Mouse (Mus musculus): ENCODE measurements around the gene Gpr68. TPM values are rescaled to one million over a fixed set of nuclear protein-coding genes. Genes with fewer than 3 reads are reported as not detected.
A peak's percentile ranks its signal among the peaks of the same experiment; 100 is the strongest.

Gene Gpr68
- polyA plus RNA-seq, 1 experiment, result 11.0 TPM

- TF ChIP-seq CTCF (IDR thresholded peaks at IDR 0.05; ENCODE audit: extremely low read depth, insufficient read depth, low read length), result peak; percentile 27; the same call in 1 of the 2 replicates
- no peak for TF ChIP-seq POLR2A (IDR thresholded peaks at IDR 0.05; ENCODE audit: extremely low read depth, insufficient read depth, low read length)
Measured at GRCm38 (mm10) chr12:100845829-100846228, 62.2 kb downstream of the Gpr68 start.

GRCm38 (mm10) chr12:100844546-100844945 is 63.5 kb downstream of the Gpr68 start:
- no peaks in the 10 kb centered on the region for H3K4me1 ChIP-seq (ENCODE audit: control insufficient read depth, insufficient read depth, low read length)
- TF ChIP-seq POLR2A (IDR thresholded peaks at IDR 0.05; ENCODE audit: extremely low read depth, insufficient read depth, low read length), result no peak
- TF ChIP-seq CTCF (IDR thresholded peaks at IDR 0.05; ENCODE audit: extremely low read depth, insufficient read depth, low read length), result no peak
- no peak overlapping the region for H3K4me3 ChIP-seq (ENCODE audit: insufficient read depth, low read length)
- no peak overlapping the region for H3K27ac ChIP-seq (ENCODE audit: insufficient read depth, low read length)

More at GRCm38 (mm10) chr12:100845829-100846228, 62.2 kb downstream of the Gpr68 start:
- H3K4me3 ChIP-seq (ENCODE audit: insufficient read depth, low read length), result no peak overlapping the region
- H3K27ac ChIP-seq (ENCODE audit: insufficient read depth, low read length), result no peak overlapping the region
- H3K4me1 ChIP-seq (ENCODE audit: control insufficient read depth, insufficient read depth, low read length), result no peaks in the 10 kb centered on the region

GRCm38 (mm10) chr12:100843171-100843570 is 64.8 kb downstream of the Gpr68 start:
- Histone ChIP-seq H3K4me1 (ENCODE audit: control insufficient read depth, insufficient read depth, low read length) (no peaks in the 10 kb centered on the region), H3K4me3 (ENCODE audit: insufficient read depth, low read length) (no peak overlapping the region), H3K27ac (ENCODE audit: insufficient read depth, low read length) (no peak overlapping the region)
- TF ChIP-seq POLR2A (IDR thresholded peaks at IDR 0.05; ENCODE audit: extremely low read depth, insufficient read depth, low read length), result no peak
- TF ChIP-seq CTCF (IDR thresholded peaks at IDR 0.05; ENCODE audit: extremely low read depth, insufficient read depth, low read length), result no peak

- H3K27ac ChIP-seq (ENCODE audit: insufficient read depth, low read length), result no peak overlapping the region
- TF ChIP-seq POLR2A (IDR thresholded peaks at IDR 0.05; ENCODE audit: extremely low read depth, insufficient read depth, low read length), result no peak
- TF ChIP-seq CTCF (IDR thresholded peaks at IDR 0.05; ENCODE audit: extremely low read depth, insufficient read depth, low read length), result peak; percentile 96
- H3K4me3 ChIP-seq (ENCODE audit: insufficient read depth, low read length), result no peak overlapping the region
- no peaks in the 10 kb centered on the region for H3K4me1 ChIP-seq (ENCODE audit: control insufficient read depth, insufficient read depth, low read length)
Measured at GRCm38 (mm10) chr12:100841211-100841792, 66.7 kb downstream of the Gpr68 start.

GRCm38 (mm10) chr12:100839926-100840325 is 68.1 kb downstream of the Gpr68 start:
- Histone ChIP-seq H3K27ac (ENCODE audit: insufficient read depth, low read length) (no peak overlapping the region), H3K4me1 (ENCODE audit: control insufficient read depth, insufficient read depth, low read length) (no peaks in the 10 kb centered on the region), H3K4me3 (ENCODE audit: insufficient read depth, low read length) (no peak overlapping the region)
- TF ChIP-seq POLR2A (IDR thresholded peaks at IDR 0.05; ENCODE audit: extremely low read depth, insufficient read depth, low read length), result no peak
- no peak for TF ChIP-seq CTCF (IDR thresholded peaks at IDR 0.05; ENCODE audit: extremely low read depth, insufficient read depth, low read length)

GRCm38 (mm10) chr12:100839079-100839600 is 68.9 kb downstream of the Gpr68 start:
- Histone ChIP-seq H3K4me1 (ENCODE audit: control insufficient read depth, insufficient read depth, low read length) (no peaks in the 10 kb centered on the region), H3K27ac (ENCODE audit: insufficient read depth, low read length) (no peak overlapping the region), H3K4me3 (ENCODE audit: insufficient read depth, low read length) (no peak overlapping the region)
- TF ChIP-seq POLR2A (IDR thresholded peaks at IDR 0.05; ENCODE audit: extremely low read depth, insufficient read depth, low read length), result no peak
- no peak for TF ChIP-seq CTCF (IDR thresholded peaks at IDR 0.05; ENCODE audit: extremely low read depth, insufficient read depth, low read length)

GRCm38 (mm10) chr12:100837208-100837607 is 70.8 kb downstream of the Gpr68 start:
- Histone ChIP-seq H3K4me3 (ENCODE audit: insufficient read depth, low read length) (no peak overlapping the region), H3K4me1 (ENCODE audit: control insufficient read depth, insufficient read depth, low read length) (no peaks in the 10 kb centered on the region), H3K27ac (ENCODE audit: insufficient read depth, low read length) (no peak overlapping the region)
- TF ChIP-seq CTCF (IDR thresholded peaks at IDR 0.05; ENCODE audit: extremely low read depth, insufficient read depth, low read length), result no peak
- no peak for TF ChIP-seq POLR2A (IDR thresholded peaks at IDR 0.05; ENCODE audit: extremely low read depth, insufficient read depth, low read length)

- TF ChIP-seq CTCF (IDR thresholded peaks at IDR 0.05; ENCODE audit: extremely low read depth, insufficient read depth, low read length) (no peak), POLR2A (IDR thresholded peaks at IDR 0.05; ENCODE audit: extremely low read depth, insufficient read depth, low read length) (no peak)
- no peaks in the 10 kb centered on the region for H3K4me1 ChIP-seq (ENCODE audit: control insufficient read depth, insufficient read depth, low read length)
- no peak overlapping the region for H3K27ac ChIP-seq (ENCODE audit: insufficient read depth, low read length)
- no peak overlapping the region for H3K4me3 ChIP-seq (ENCODE audit: insufficient read depth, low read length)
Measured at GRCm38 (mm10) chr12:100831629-100832325, 76.2 kb downstream of the Gpr68 start.

GRCm38 (mm10) chr12:100831021-100831420 is 77.0 kb downstream of the Gpr68 start:
- Histone ChIP-seq H3K4me3 (ENCODE audit: insufficient read depth, low read length) (no peak overlapping the region), H3K4me1 (ENCODE audit: control insufficient read depth, insufficient read depth, low read length) (no peaks in the 10 kb centered on the region), H3K27ac (ENCODE audit: insufficient read depth, low read length) (no peak overlapping the region)
- no peak for TF ChIP-seq POLR2A (IDR thresholded peaks at IDR 0.05; ENCODE audit: extremely low read depth, insufficient read depth, low read length)
- no peak for TF ChIP-seq CTCF (IDR thresholded peaks at IDR 0.05; ENCODE audit: extremely low read depth, insufficient read depth, low read length)

Other genes starting within 250 kb of the Gpr68 start
- gene Rps6ka5, start 181.2 kb downstream of the Gpr68 start, polyA plus RNA-seq (2012; rRNA removed), result 9.5 and 10.8 TPM in 2 replicates
- gene Dglucy, start 129.1 kb downstream of the Gpr68 start, polyA plus RNA-seq (2012; rRNA removed), result 8.0 and 8.2 TPM in 2 replicates
- gene Ccdc88c, start 120.9 kb upstream of the Gpr68 start, polyA plus RNA-seq (2012; rRNA removed), result 19.1 and 20.9 TPM in 2 replicates
- gene Ppp4r3a, start 175.5 kb upstream of the Gpr68 start, polyA plus RNA-seq (2012; rRNA removed), result 28.6 and 32.3 TPM in 2 replicates

Data from cortical plate, adult 2 months (tissue).